Mouse (Mus musculus) kidney, adult 2 months (tissue): Measurements from ENCODE around the gene Ugt2a2.

Source experiments
- CTCF ChIP-seq: fragments of 200-500 bp; conservative IDR thresholded peaks from 2 replicates; pipeline ENCODE4 v1.5.1; 2011; ENCODE audit warnings: low read depth, mild to moderate bottlenecking, control low read depth, low read length, moderate library complexity, mixed read lengths; ENCODE audit not compliant: insufficient read depth, insufficient read length
- POLR2A ChIP-seq: fragments of 200-500 bp; IDR thresholded peaks from one replicate; pipeline ENCODE4 v1.6.1; 2011; ENCODE audit warnings: low read depth, low read length, control low read depth

DNA sequence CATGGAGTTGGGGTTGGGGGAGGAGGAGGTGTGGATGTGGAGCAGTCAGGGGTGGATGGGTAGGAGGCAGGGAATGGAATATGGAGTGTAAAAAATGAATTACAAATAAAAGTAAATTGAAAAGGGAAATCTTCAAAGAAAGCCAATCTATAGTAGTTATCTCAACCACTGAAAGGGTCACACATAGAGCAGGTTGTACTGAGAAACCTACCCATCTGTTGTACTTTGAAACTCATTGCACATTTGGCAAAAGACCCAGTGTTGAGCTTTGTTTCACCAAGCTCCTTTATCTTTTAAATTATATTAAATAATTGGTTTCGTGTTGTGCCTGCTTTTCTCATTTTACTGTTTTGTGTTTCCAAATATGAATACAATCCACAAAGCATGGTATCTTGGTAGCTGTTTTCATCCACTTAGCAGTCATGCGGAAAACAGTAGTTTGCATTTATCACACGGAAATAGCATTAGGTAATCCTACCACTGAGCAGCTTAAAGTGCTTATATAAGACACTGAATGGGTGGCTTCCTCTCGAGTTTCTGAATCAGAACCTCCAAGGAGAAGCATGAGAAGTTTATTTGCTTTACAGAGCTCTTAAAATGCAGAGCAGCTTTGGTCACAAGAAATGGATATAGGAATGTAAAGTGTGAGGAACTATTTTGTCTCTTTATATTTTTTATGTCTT, 23.9 kb upstream of the Ugt2a2 start:
- TF ChIP-seq CTCF (no peak), POLR2A (no peak)
